Mouse (Mus musculus) forebrain, embryonic 12.5 days (tissue): ENCODE data around the gene Snrk. TPM values are rescaled to one million over a fixed set of nuclear protein-coding genes. Genes with fewer than 3 reads are reported as not detected.
"Not testable (repeated sequence)": the region's sequence is repeated elsewhere in the genome, so short reads cannot be mapped to it uniquely, and the experiment has no call there.

ENCODE experiments used
- ATAC-seq: fragments of 200-750 bp; cut with Nextera tagmentation; 2 replicates; pipeline ENCODE4 v1.8.0; 2017; ENCODE audit warnings: moderate TSS enrichment; ENCODE audit not compliant: low FRiP score
- H3K27ac ChIP-seq: fragments of 300-500 bp; sonication (generic); 2 replicates; pipeline ENCODE4 v1.5.1; 2016; ENCODE audit warnings: mild to moderate bottlenecking
- H3K27me3 ChIP-seq: fragments of 300-500 bp; sonication (generic); 2 replicates; pipeline ENCODE4 v1.6.1; 2016; ENCODE audit warnings: mild to moderate bottlenecking
- H3K36me3 ChIP-seq: fragments of 300-500 bp; sonication (generic); replicated peaks from 2 replicates; pipeline ENCODE4 v1.6.1; 2016; ENCODE audit warnings: mild to moderate bottlenecking
- H3K4me1 ChIP-seq: fragments of 300-500 bp; sonication (generic); 2 replicates; pipeline ENCODE4 v1.6.1; 2016
- H3K4me2 ChIP-seq: fragments of 300-500 bp; sonication (generic); 2 replicates; pipeline ENCODE4 v1.6.1; 2016; ENCODE audit warnings: mild to moderate bottlenecking, moderate library complexity
- H3K4me3 ChIP-seq: fragments of 300-500 bp; sonication (generic); replicated peaks from 2 replicates; pipeline ENCODE4 v1.5.1; 2016; ENCODE audit warnings: mild to moderate bottlenecking
- H3K9ac ChIP-seq: fragments of 300-500 bp; sonication (generic); 2 replicates; pipeline ENCODE4 v1.6.1; 2016; ENCODE audit warnings: mild to moderate bottlenecking
- H3K9me3 ChIP-seq: fragments of 300-500 bp; sonication (generic); 2 replicates; pipeline ENCODE4 v1.6.1; 2016
- WGBS: fragments of 180-500 bp; shearing (Covaris S2); methylation state at CpG from one replicate; pipeline ENCODE4 v1.1.7; 2016; 5-methylcytosine and 5-hydroxymethylcytosine counted together
- polyA plus RNA-seq: library from polyadenylated mRNA; unstranded; fragments of >200 nt; fragmentation: Nextera tagmentation; extraction: Ambion mirVana; gene quantifications from 2 replicates; pipeline ENCODE4 v1.2.1, GENCODE M21; 2016

Snrk gene
- polyA plus RNA-seq, 1 experiment from 2014 or later, result 51.1 TPM

DNA sequence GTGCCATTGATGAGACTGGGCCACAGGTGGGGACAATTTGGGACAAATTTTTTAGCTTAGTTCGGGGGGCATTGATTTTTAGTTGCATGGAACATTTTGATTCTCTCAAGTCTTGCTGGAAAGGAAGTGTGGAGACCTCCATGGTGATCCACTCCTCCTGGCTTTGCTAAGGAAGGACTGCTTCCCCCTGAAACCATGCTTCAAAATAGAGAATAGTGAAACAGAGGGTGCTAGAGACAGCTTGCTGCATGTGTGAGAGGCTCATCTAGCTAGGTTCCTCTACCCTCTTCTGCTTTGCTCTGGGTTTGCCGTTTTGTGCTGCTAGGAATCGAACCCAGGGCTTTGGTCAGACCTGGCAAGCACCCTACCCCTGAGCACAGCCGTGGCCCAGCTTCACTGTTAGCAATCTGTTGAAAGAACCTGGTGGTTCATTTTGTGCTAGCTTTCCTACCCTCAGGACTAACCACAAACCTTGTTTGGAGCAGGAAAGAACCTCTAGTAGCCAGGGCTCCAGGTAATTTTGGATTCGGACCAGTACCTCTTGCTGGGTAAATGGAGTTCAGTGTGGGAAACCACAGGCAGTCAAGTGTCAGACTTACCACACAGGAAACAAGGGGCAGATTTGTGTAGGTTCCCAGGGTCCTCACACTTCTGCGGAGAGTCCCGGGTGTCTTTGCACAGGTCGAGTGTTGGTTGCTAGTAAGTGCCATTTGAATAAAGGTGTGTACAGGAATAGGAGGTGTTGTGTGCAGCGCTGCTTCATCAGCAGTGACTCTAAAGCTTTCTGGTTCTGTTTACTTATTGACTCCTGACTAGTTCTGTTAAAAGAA, 33.1 kb downstream of the Snrk start:
- Histone ChIP-seq H3K4me3 (no peak overlapping the region), H3K4me1 (peaks cover 10% of the 10 kb centered on the region), H3K36me3 (peaks cover 7% of the 10 kb centered on the region), H3K27ac (no peak overlapping the region), H3K9me3 (no peaks in the 10 kb centered on the region), H3K27me3 (no peaks in the 10 kb centered on the region), H3K9ac (no peak overlapping the region), H3K4me2 (no peak overlapping the region)
- 91% methylated on average over 9 of the region's 9 CpGs for WGBS
- no peak for ATAC-seq

DNA sequence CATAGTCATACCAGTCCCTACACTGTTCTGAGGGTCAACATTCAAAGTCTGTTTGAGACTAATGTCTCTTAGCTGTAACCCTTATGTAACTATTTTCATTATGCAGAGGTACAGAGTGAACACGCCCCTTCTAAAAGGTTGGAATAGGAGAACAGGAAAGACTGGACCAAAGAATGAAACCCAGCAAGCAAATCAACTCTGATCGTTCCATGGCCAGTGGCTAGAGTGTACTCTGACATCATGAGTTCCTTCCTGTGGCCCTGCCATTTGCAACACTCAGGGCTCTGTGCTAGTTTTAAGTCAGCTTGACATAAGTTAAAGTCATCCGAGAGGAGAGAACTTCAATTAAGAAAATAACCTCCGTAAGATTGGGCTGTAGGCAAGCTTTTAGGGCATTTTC, 35.0 kb downstream of the Snrk start:
- no peak overlapping the region for H3K4me2 ChIP-seq
- no peak overlapping the region for H3K4me3 ChIP-seq
- no peak overlapping the region for H3K27ac ChIP-seq
- WGBS, result 90% methylated on average over 4 of the region's 4 CpGs
- no peaks in the 10 kb centered on the region for H3K27me3 ChIP-seq
- H3K4me1 ChIP-seq, result no peaks in the 10 kb centered on the region
- ATAC-seq, result no peak
- peaks cover 5% of the 10 kb centered on the region; the same call in 1 of the 2 replicates for H3K9me3 ChIP-seq
- peaks cover 8% of the 10 kb centered on the region for H3K36me3 ChIP-seq
- H3K9ac ChIP-seq, result no peak overlapping the region

DNA sequence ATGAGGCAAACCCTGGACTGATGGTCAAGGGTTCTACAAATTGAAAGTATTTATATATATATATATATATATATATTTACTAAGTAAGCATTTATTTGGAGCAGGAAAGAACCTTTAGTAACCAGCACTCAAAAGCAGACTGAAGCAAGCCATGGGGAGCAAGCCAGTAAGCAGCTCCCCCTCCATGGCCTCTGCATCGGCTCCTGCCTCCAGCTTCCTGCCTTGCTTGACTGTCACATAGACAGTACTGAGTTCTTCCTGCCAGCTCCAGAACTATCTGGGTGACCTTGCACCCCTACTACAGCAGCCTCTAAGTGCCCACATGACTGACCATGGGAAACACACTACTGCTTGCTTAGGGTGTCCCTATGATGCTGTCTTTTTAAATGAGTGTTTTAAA, 35.4 kb downstream of the Snrk start:
- Histone ChIP-seq H3K9ac (no peak overlapping the region), H3K4me3 (no peak overlapping the region), H3K36me3 (peaks cover 12% of the 10 kb centered on the region), H3K9me3 (peaks cover 5% of the 10 kb centered on the region; the same call in 1 of the 2 replicates), H3K27ac (no peak overlapping the region), H3K4me1 (no peaks in the 10 kb centered on the region), H3K4me2 (no peak overlapping the region), H3K27me3 (no peaks in the 10 kb centered on the region)
- no peak for ATAC-seq
- 77% methylated on average over 1 of the region's 1 CpGs for WGBS

DNA sequence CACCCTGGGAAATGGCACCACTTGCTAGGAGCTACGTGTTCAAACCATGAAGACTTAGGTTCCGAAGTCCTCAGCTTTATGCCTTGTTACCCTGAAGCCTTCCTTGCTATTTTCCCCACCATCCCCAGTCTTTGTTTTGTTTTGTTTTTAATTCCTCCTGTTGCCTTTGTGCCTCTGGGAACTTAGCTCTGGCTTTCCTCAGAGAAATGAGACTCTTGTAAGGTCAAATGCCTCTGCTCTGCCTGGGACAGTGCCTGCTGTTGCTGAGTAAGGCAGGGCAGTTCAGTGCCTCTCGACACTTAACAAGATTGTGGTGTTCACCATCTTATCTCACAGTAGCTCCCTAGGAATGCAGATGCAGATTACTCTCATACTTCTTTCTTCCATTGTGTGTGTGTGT, 36.4 kb downstream of the Snrk start:
- Histone ChIP-seq H3K36me3 (peaks cover 21% of the 10 kb centered on the region), H3K9me3 (peaks cover 5% of the 10 kb centered on the region; the same call in 1 of the 2 replicates), H3K4me3 (no peak overlapping the region), H3K9ac (no peak overlapping the region), H3K27ac (no peak overlapping the region), H3K27me3 (no peaks in the 10 kb centered on the region), H3K4me2 (no peak overlapping the region), H3K4me1 (no peaks in the 10 kb centered on the region)
- WGBS, result 90% methylated on average over 3 of the region's 3 CpGs
- ATAC-seq, result no peak

DNA sequence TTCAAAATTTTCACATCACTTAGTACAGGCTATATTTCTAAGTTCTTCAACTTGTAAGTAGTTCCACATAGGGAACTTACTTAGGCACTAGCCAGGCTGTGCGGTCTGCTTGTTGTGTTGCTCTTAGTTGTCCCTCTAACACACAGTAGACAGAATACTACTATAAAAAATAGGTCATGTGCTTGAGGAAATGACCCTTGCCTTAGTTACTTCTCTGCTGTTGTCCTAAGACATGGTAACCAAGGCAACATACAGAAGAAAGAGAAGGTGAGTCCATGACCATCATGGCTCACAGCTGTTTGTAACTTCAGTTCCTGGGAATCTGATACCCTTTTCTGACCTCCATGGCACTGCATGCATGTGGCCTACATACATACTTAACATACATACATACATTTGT, 38.1 kb downstream of the Snrk start:
- H3K4me2 ChIP-seq, result no peak overlapping the region
- H3K27ac ChIP-seq, result no peak overlapping the region
- WGBS, result 98% methylated on average over 1 of the region's 1 CpGs
- peaks cover 5% of the 10 kb centered on the region; the same call in 1 of the 2 replicates for H3K9me3 ChIP-seq
- H3K4me3 ChIP-seq, result no peak overlapping the region
- ATAC-seq, result no peak
- H3K9ac ChIP-seq, result no peak overlapping the region
- no peaks in the 10 kb centered on the region for H3K27me3 ChIP-seq
- no peaks in the 10 kb centered on the region for H3K4me1 ChIP-seq
- peaks cover 27% of the 10 kb centered on the region for H3K36me3 ChIP-seq

DNA sequence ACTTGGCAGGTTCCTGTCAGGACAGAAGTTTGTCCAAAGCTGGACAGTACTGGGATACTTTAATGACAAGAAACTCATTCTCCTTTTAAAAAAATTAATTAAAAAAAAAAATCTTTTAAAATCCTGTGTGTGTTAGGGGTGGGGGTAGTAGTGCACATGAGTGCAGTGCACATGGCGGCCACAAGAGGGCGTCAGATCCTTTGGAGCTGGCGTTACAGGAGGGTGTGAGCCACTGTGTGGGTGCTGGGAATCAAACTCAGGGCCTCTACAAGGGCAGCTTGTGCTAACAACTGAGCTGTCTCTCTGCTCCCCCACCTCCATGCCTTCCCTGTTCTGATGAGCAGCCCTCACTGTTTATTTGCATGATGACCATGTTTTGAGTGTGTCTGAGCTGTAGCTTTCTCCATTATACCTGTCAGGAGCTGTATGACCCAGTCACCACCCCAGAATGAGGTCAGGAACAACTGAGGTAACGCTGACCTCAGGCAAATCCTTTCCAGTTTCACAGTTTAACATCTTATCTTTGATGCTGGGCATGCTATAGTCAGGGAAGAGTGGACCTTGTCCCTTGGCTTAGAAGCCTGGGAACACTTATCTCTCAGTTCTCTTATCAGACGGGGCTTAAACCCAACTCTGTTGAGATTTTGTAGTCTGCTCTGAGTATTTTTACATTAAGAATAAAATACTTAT, 39.5 kb downstream of the Snrk start:
- WGBS, result 80% methylated on average over 5 of the region's 5 CpGs
- H3K36me3 ChIP-seq, result peaks cover 37% of the 10 kb centered on the region
- ATAC-seq, result no peak

DNA sequence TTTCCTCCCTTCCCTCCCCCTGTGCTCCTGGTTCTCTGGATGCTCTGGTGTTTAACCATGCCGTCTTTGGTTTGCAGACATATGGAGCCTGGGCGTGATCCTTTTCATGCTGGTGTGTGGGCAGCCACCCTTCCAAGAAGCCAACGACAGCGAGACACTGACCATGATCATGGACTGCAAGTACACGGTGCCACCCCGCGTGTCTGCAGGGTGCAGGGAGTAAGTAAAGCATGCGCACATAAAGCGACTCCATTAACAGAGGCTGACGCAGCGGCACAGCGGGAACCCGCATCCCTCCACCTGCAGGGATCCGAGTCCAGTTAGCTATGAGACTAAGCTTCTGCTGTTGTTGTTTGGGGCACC, 40.0 kb downstream of the Snrk start:
- Histone ChIP-seq H3K4me2 (no peak overlapping the region), H3K4me1 (no peaks in the 10 kb centered on the region), H3K9ac (no peak overlapping the region), H3K27ac (no peak overlapping the region), H3K27me3 (no peaks in the 10 kb centered on the region), H3K36me3 (peaks cover 37% of the 10 kb centered on the region), H3K4me3 (no peak overlapping the region), H3K9me3 (peaks cover 5% of the 10 kb centered on the region; the same call in 1 of the 2 replicates)
- no peak for ATAC-seq
- 95% methylated on average over 14 of the region's 14 CpGs for WGBS

More for the DNA sequence above, 39.5 kb downstream of the Snrk start:
- Histone ChIP-seq H3K27ac (no peak overlapping the region), H3K4me2 (no peak overlapping the region), H3K4me3 (no peak overlapping the region), H3K9ac (no peak overlapping the region), H3K27me3 (no peaks in the 10 kb centered on the region), H3K4me1 (no peaks in the 10 kb centered on the region), H3K9me3 (peaks cover 5% of the 10 kb centered on the region; the same call in 1 of the 2 replicates)

DNA sequence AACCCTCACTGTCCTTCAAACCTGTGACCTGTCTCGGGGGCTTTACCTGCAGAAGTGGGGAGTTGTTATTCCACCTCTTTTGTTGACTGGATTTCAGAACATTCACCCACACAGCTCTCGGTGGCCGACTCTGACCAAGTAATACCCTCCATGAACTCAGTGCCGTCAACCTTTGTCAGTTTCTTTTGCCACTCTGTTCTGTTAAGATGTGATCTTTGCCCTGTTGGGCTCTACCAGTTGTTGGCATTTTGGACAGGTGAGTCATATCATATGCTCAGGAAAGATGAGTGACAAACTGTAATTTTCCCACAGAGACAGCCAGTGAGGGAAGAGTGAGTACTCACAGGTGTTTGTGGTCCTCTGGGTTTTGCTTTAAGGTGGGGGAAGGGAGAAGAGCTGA, 47.5 kb downstream of the Snrk start:
- H3K27ac ChIP-seq, result no peak overlapping the region
- H3K9me3 ChIP-seq, result no peaks in the 10 kb centered on the region
- H3K4me1 ChIP-seq, result no peaks in the 10 kb centered on the region
- no peak for ATAC-seq
- 98% methylated on average over 4 of the region's 4 CpGs for WGBS
- no peak overlapping the region for H3K4me2 ChIP-seq
- peaks cover 63% of the 10 kb centered on the region for H3K36me3 ChIP-seq
- H3K9ac ChIP-seq, result no peak overlapping the region
- no peak overlapping the region for H3K4me3 ChIP-seq
- H3K27me3 ChIP-seq, result no peaks in the 10 kb centered on the region

DNA sequence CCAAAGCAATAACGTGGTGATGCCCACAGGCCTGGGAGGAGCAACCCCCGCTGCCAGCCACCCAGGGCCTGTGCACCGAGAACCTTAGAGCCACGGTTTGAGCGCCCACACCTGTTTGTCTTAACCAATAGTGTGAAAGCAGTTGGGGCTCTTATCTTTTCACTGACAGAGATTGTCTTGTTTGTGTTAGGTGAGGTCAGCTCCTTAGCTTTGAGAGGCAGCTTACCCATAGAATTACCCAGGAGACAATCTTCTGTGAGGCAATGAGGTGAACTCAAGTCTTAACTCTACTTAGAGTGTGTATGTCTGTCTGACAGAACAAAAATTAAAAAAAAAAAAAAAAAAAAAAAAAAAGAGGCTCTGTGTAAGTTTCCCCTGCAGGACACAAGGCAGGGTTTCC, 50.7 kb downstream of the Snrk start:
- not testable (repeated sequence) for H3K9ac ChIP-seq, ATAC-seq
- peaks cover 62% of the 10 kb centered on the region for H3K36me3 ChIP-seq

DNA sequence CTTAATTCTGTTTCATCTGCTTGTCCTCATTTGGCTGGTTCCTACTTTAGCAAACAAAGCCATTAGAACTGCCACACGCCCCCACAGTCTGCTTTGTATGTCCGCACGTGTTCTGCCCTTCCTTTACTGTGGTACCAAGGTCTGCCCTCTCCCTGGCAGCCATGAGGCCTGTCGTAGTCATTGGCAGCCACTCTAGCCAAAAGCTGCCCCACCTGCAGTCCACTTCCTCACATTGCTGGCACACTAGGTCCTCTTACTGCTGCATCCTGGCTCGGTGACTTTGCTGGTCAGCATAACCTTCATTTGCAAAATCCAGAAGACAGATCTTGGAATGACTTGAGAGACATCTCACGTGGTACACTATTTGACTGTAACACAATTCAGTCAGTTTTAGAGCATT, 52.8 kb downstream of the Snrk start:
- no peak for ATAC-seq
- WGBS, result 90% methylated on average over 6 of the region's 6 CpGs
- peaks cover 48% of the 10 kb centered on the region for H3K36me3 ChIP-seq
- H3K27me3 ChIP-seq, result no peaks in the 10 kb centered on the region
- H3K9me3 ChIP-seq, result no peaks in the 10 kb centered on the region
- H3K27ac ChIP-seq, result no peak overlapping the region
- H3K4me1 ChIP-seq, result no peaks in the 10 kb centered on the region
- H3K4me3 ChIP-seq, result no peak overlapping the region
- no peak overlapping the region for H3K4me2 ChIP-seq
- H3K9ac ChIP-seq, result no peak overlapping the region

More for the DNA sequence above, 50.7 kb downstream of the Snrk start:
- H3K4me1 ChIP-seq, H3K27ac ChIP-seq, H3K27me3 ChIP-seq, H3K4me3 ChIP-seq, H3K9me3 ChIP-seq, H3K4me2 ChIP-seq: not testable (repeated sequence)
- 92% methylated on average over 5 of the region's 5 CpGs for WGBS

DNA sequence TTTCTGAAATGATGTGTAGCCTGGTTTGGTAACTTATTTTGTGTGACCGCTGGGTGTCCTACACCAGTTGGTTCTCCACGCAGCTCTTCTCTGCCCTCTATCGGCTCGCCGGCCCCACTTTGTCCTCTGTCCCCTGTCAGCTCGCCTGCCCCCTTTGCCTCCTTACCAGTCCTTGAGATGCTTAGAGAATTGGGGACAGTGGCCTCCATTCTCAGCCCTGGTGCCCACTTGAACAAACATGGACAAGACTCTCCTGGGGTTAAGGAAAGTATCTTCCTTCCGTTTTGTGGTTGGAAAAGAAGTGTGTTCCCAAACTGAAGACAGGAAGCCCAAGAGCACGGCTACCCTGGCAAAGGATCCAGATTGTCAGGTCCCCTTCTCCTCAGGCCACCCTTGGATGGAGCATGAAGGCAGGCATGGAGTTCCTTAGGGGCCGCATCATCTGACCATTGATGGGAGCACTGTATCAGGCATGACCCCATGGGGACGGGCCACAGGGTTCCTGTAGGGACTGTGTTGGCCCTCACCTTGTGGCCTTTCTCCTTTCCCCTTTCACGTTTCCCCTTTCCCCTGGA, 55.6 kb downstream of the Snrk start:
- H3K4me1 ChIP-seq, result no peaks in the 10 kb centered on the region
- H3K4me3 ChIP-seq, result no peak overlapping the region
- no peaks in the 10 kb centered on the region for H3K27me3 ChIP-seq
- no peak overlapping the region for H3K4me2 ChIP-seq
- ATAC-seq, result no peak
- H3K9me3 ChIP-seq, result no peaks in the 10 kb centered on the region
- no peak overlapping the region for H3K9ac ChIP-seq
- H3K36me3 ChIP-seq, result peaks cover 30% of the 10 kb centered on the region
- H3K27ac ChIP-seq, result no peak overlapping the region
- WGBS, result 89% methylated on average over 11 of the region's 11 CpGs

DNA sequence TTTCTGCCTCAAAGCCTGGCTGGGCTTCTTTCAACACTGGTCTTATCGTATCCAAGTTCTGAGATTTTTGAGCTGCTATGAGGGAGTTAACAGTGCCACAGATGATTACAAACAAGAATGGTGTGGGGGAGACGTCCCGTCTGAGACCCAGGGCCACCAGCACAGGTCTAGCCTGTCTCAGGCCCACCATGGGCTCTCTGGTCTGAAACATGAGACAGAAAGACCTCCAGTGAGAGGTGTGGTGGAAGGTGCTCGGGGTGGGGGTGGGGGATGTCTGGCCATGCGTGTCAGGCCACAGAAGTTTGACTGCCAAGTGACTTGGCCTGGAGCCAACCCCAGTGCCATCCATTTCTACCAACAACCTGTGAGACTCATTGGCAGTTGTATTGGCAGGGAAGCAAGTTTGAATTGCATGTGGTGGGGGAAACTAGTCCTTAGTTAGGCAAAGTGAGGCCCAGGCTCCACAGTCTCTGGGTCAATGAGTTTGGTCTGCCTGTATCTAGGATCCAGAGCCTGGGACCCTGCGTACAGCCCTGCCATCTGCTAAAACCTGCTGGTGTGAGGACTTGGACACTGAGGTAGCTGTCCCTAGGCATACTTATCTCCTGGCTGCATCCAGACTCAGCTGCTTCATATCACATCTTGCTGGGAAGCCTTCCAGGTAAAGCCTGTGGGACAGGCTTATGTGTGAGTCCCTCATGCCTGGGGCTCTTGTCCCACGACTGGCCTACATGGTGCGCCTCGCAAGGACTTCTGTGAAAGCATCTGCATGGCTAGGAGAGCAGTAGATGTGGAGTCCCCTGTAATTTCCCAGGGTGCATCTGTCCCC, 56.6 kb downstream of the Snrk start:
- H3K9ac ChIP-seq, result no peak overlapping the region
- ATAC-seq, result no peak
- H3K9me3 ChIP-seq, result no peaks in the 10 kb centered on the region
- no peak overlapping the region for H3K27ac ChIP-seq
- no peaks in the 10 kb centered on the region for H3K27me3 ChIP-seq
- WGBS, result 89% methylated on average over 9 of the region's 9 CpGs
- no peak overlapping the region for H3K4me3 ChIP-seq
- peaks cover 25% of the 10 kb centered on the region for H3K36me3 ChIP-seq
- no peaks in the 10 kb centered on the region for H3K4me1 ChIP-seq
- H3K4me2 ChIP-seq, result no peak overlapping the region
